Mouse (Mus musculus) layer of hippocampus, adult 11-12 months (tissue): ENCODE results near the gene Krt1.

ENCODE experiments used
- DNase-seq: peaks from one replicate; pipeline ENCODE4 v3.0.0; 2022; ENCODE audit warnings: low spot score

Krt1 gene

DNA sequence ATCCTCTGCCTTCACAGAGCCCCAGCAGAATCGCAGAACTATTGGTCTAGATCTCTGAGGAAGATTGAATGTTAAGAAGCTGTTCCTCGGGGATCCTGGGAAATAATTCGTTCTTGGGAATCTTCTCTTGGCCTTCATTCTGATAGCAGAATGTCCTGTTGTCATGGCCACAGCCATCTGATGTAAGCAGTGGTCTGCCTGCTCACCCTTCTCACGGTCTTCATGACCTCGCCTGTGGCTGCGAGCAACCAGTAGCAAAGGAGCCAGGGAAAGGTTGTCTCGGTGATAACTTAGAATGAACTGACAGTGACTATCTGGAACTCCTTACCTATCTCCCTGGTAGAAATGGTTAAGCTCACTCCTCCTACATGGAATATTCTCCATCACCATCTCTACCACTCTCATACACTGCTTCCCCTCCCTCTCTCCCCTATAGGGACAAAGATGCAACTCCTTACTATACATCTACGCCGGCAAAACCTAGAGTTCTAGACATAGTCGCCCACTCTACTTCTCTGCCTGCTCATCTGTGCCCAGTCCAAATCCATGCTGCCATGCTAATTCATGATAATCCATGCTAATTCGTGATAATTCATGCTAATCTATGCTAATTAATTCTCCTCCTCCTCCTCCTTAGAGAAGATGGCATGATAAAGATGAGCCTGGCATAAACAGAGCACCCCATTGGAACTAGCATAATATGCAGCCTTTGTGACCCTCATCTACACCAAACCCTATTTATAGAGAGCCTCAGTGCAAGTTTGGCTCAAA lies 47.4 kb downstream of the Krt1 start:
- peak; percentile 20 for DNase-seq

- DNase-seq = no peak
Observed at GRCm38 (mm10) chr15:101802296-101802835, 48.2 kb downstream of the Krt1 start, which contains the start of gene Krt73. Gene Krt73 (minus strand): TSS chr15:101802346.
